8 mouse cellular contexts compared by ENCODE assay signal in genomic region chr9:52047821-52048649, GRCm38 (mm10). TPM values are rescaled to one million over a fixed set of nuclear protein-coding genes. Genes with fewer than 3 reads are reported as not detected.
A peak's percentile ranks its signal among the peaks of the same experiment; 100 is the strongest.
DNase-seq lines count a peak whose midpoint lies in the region; ATAC-seq lines count a peak whose summit lies in the region.

No protein-coding gene starts in this region.

- intact Hi-C loops in left cerebral cortex, postnatal 36 days (cut with DNase I): loop anchor here (1.0 to 5.0 kb wide), 3 partner anchors 48 to 119 kb away; partner anchors contain the start of gene Zc3h12c

- H3K27me3 ChIP-seq in intestine, embryonic 14.5 days (replicated peaks; ENCODE audit: control insufficient read depth, insufficient read depth, low read length): peaks cover 21% of the 10 kb centered on the region
- H3K27me3 ChIP-seq in midbrain, embryonic 10.5 days (ENCODE audit: low read depth, poor library complexity, severe bottlenecking): no peaks in the 10 kb centered on the region

- H3K4me2 ChIP-seq in intestine, embryonic 14.5 days (ENCODE audit: low read length): peak overlapping the region; percentile 66

- H3K36me3 ChIP-seq in intestine, embryonic 14.5 days (ENCODE audit: control insufficient read depth, insufficient read depth, low read length): no peaks in the 10 kb centered on the region
- no peaks in the 10 kb centered on the region for H3K36me3 ChIP-seq in midbrain, embryonic 10.5 days

- peak overlapping the region; percentile 97 for H3K9ac ChIP-seq in intestine, embryonic 14.5 days (ENCODE audit: low read length)

- H3K4me3 ChIP-seq in intestine, embryonic 14.5 days (ENCODE audit: low read depth, low read length): peak overlapping the region; percentile 87
- peak overlapping the region; percentile 97 for H3K4me3 ChIP-seq in midbrain, embryonic 10.5 days

- under 1% methylated on average over 76 of the region's 118 CpGs for WGBS in intestine, embryonic 14.5 days
- WGBS in midbrain, embryonic 10.5 days: under 1% methylated on average over 114 of the region's 118 CpGs

- DNase-seq in adrenal gland, adult 18-20 months (ENCODE audit: low spot score in 2 of 2): peak; percentile 83 to 88
- DNase-seq in embryo, embryonic 10.5 days (ENCODE audit: low spot score): peak; percentile 84
- DNase-seq in gastrocnemius, postnatal 25 days: peak; percentile 86
- peak; percentile 86 for DNase-seq in intestine, embryonic 14.5 days (ENCODE audit: low spot score)
- DNase-seq in left cerebral cortex, postnatal 36 days (ENCODE audit: low spot score in 2 of 2): peak; percentile 79 to 87
- peak; percentile 85 for DNase-seq in midbrain, embryonic 10.5 days (ENCODE audit: low spot score)
- peak; percentile 43 to 44 for DNase-seq in right cerebral cortex, postnatal 36 days (ENCODE audit: low spot score in 2 of 2)
- peak; percentile 81 to 85 for DNase-seq in urinary bladder, postnatal 4 days (ENCODE audit: low spot score in 2 of 2)

- no peaks in the 10 kb centered on the region for H3K9me3 ChIP-seq in intestine, embryonic 14.5 days (ENCODE audit: control insufficient read depth, low read length)
- H3K9me3 ChIP-seq in midbrain, embryonic 10.5 days (replicated peaks): no peaks in the 10 kb centered on the region

- peak overlapping the region; percentile 99 for H3K27ac ChIP-seq in intestine, embryonic 14.5 days (ENCODE audit: low read depth)
- H3K27ac ChIP-seq in midbrain, embryonic 10.5 days (replicated peaks): peak overlapping the region; percentile 100

- ATAC-seq in intestine, embryonic 14.5 days (replicated peaks; ENCODE audit: low FRiP score, low TSS enrichment, low read depth): peak; percentile 92

- peaks cover 17% of the 10 kb centered on the region for H3K4me1 ChIP-seq in intestine, embryonic 14.5 days (replicated peaks; ENCODE audit: control insufficient read depth, insufficient read depth, low read length)
- peaks cover 40% of the 10 kb centered on the region for H3K4me1 ChIP-seq in midbrain, embryonic 10.5 days

RNA-seq across cellular contexts. Expression of gene Rdx, which starts 1.1 kb away (rescaled TPM):
- 100 to 1,000 TPM; 116 to 126 TPM for total RNA-seq in adrenal gland, adult 18-20 months (2021)
- 100 to 1,000 TPM; 101 to 109 TPM for total RNA-seq in gastrocnemius, postnatal 25 days (2021)
- polyA plus RNA-seq in intestine, embryonic 14.5 days (2014; fragmentation: Nextera tagmentation; extraction: Ambion mirVana): 98.6 and 114 TPM in 2 replicates
- total RNA-seq in left cerebral cortex, postnatal 36 days (2021): 10 to 100 TPM; 43.3 to 46.4 TPM
- 159 and 160 TPM in 2 replicates for polyA plus RNA-seq in midbrain, embryonic 10.5 days (2016; fragmentation: Nextera tagmentation; extraction: Ambion mirVana)

Comparison
In these comparisons a context has a peak if more than half of its experiments do, and no peak if none do; other contexts are left out.
1. Peak in every context shown above with its lines: DNase-seq, ATAC-seq, H3K4me3 ChIP-seq and H3K27ac ChIP-seq.